Comparison of ENCODE assay signal across 11 mouse cellular contexts in the genomic region with DNA sequence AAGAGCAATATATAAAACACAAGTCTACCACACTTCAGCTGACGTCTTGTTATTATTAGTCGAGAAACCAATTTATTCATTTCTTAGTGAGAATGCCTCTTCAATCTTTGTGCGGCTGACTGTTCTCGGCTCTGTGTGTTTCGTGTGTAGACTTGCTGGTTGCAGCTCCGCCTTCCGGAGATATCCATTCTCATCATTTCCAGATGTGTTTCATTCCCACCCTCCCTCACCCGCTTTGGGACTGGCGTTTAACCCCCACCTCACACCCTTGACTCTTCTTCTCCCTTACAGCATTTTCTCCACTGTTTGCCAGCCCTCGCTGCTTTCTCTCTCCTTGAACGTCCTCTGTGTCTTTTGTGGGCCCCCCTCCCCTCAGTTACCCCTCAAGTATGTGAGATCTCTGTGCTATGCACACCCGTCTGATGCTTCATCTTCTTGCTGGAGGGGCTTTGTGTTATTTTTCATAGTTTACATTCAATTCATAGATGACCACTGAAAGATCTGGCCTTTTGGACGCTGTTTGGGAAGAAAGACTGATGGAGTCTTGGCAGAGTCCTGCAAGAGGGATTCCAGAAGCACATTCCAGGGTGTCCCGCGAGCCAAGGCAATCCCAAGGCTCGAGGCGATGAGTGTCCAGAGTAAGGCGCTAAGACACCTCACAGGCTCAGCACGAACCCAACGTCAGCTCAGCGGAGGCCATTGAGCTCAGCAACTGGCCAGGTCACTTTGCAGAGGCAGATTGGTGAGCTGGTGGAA.
DNase-seq lines count a peak whose midpoint lies in the region; ATAC-seq and TF ChIP-seq lines count a peak whose summit lies in the region.
"Had no signal": no experiment of that assay in that cellular context is flagged by ENCODE, and none has a peak within 500 bp of the region (broad histone marks: within the 10 kb centered on the region; RNA-seq: fewer than 3 reads in every experiment).

No protein-coding gene starts in this region.

- no peak for TF ChIP-seq POLR2A in lung, adult 2 months (IDR thresholded peaks at IDR 0.05; ENCODE audit: borderline replicate concordance, extremely low read depth, low read depth, low read length)

- ATAC-seq in heart, embryonic 16.5 days (replicated peaks; ENCODE audit: extremely low read depth, insufficient read depth, low FRiP score) = peak; percentile 28; the same call in 1 of the 2 replicates
- ATAC-seq in heart, embryonic 12.5 days (ENCODE audit: insufficient number of reproducible peaks, low FRiP score) = no peak
- ATAC-seq in lung, embryonic 16.5 days (ENCODE audit: low read depth) = peak; percentile 96
- ATAC-seq: forebrain, embryonic 16.5 days had no signal

- no peaks in the 10 kb centered on the region for H3K27me3 ChIP-seq in heart, embryonic 16.5 days (ENCODE audit: control insufficient read depth, insufficient read depth, low read length)
- no peaks in the 10 kb centered on the region for H3K27me3 ChIP-seq in heart, embryonic 12.5 days (replicated peaks)
- no peaks in the 10 kb centered on the region for H3K27me3 ChIP-seq in lung, embryonic 16.5 days (ENCODE audit: control insufficient read depth, insufficient read depth, low read depth, low read length)
- H3K27me3 ChIP-seq: limb, embryonic 12.5 days had no signal

- no peak overlapping the region for H3K4me2 ChIP-seq in heart, embryonic 16.5 days (ENCODE audit: low read depth, low read length)
- no peak overlapping the region for H3K4me2 ChIP-seq in heart, embryonic 12.5 days
- H3K4me2 ChIP-seq in lung, embryonic 16.5 days (ENCODE audit: low read depth, low read length) = peak overlapping the region; percentile 39
- H3K4me2 ChIP-seq: hindbrain, embryonic 14.5 days; limb, embryonic 12.5 days had no signal

- no peaks in the 10 kb centered on the region for H3K9me3 ChIP-seq in heart, embryonic 16.5 days (replicated peaks; ENCODE audit: control insufficient read depth, low read length)
- H3K9me3 ChIP-seq in heart, embryonic 12.5 days (replicated peaks) = 0 out of 2 replicates have a peak, but pooled peaks cover 3% of the 10 kb centered on the region
- no peaks in the 10 kb centered on the region for H3K9me3 ChIP-seq in lung, embryonic 16.5 days (ENCODE audit: control insufficient read depth, low read length)
- H3K9me3 ChIP-seq: limb, embryonic 12.5 days had no signal

- no peak for TF ChIP-seq CTCF in lung, adult 2 months (IDR thresholded peaks at IDR 0.05; ENCODE audit: insufficient read depth, low read length)

- no peak overlapping the region for H3K27ac ChIP-seq in heart, embryonic 16.5 days (ENCODE audit: low read length)
- no peak overlapping the region for H3K27ac ChIP-seq in heart, embryonic 12.5 days (ENCODE audit: poor library complexity, severe bottlenecking)
- peak overlapping the region; percentile 83 for H3K27ac ChIP-seq in lung, embryonic 16.5 days (ENCODE audit: low read length)
- H3K27ac ChIP-seq: hindbrain, embryonic 14.5 days; limb, embryonic 12.5 days had no signal

- H3K4me1 ChIP-seq in heart, embryonic 16.5 days (ENCODE audit: control insufficient read depth, insufficient read depth, low read length) = no peaks in the 10 kb centered on the region
- H3K4me1 ChIP-seq in heart, embryonic 12.5 days (replicated peaks) = no peaks in the 10 kb centered on the region
- peaks cover 14% of the 10 kb centered on the region for H3K4me1 ChIP-seq in lung, embryonic 16.5 days (replicated peaks; ENCODE audit: control insufficient read depth, insufficient read depth, low read length)
- H3K4me1 ChIP-seq in lung, adult 2 months (ENCODE audit: control insufficient read depth, insufficient read depth, low read length) = no peaks in the 10 kb centered on the region; the same call in 1 of the 2 replicates

- WGBS in heart, embryonic 16.5 days = 67% methylated on average over 21 of the region's 21 CpGs
- WGBS in heart, embryonic 12.5 days = 73% methylated on average over 21 of the region's 21 CpGs
- 54% methylated on average over 21 of the region's 21 CpGs for WGBS in lung, embryonic 16.5 days
- WGBS in lung, adult 2 months = 74% methylated on average over 21 of the region's 21 CpGs

- DNase-seq in lung, adult 2 months = no peak
- peak; percentile 37 for DNase-seq in fibroblast of lung, adult 2 months (ENCODE audit: low read depth)
- peak; percentile 29 for DNase-seq in skeletal muscle tissue, adult 2 months (ENCODE audit: low read depth, low spot score)
- no peak for DNase-seq in yolk sac, embryonic 10.5 days (ENCODE audit: low spot score)
- DNase-seq in testis, postnatal 10 days (ENCODE audit: low spot score) = no peak

- no peaks in the 10 kb centered on the region for H3K36me3 ChIP-seq in heart, embryonic 16.5 days (ENCODE audit: control insufficient read depth, insufficient read depth)
- no peaks in the 10 kb centered on the region for H3K36me3 ChIP-seq in heart, embryonic 12.5 days
- no peaks in the 10 kb centered on the region for H3K36me3 ChIP-seq in lung, embryonic 16.5 days (ENCODE audit: control insufficient read depth, insufficient read depth, low read length)
- H3K36me3 ChIP-seq: limb, embryonic 12.5 days had no signal

- H3K9ac ChIP-seq in heart, embryonic 16.5 days (ENCODE audit: low read length) = no peak overlapping the region
- no peak overlapping the region for H3K9ac ChIP-seq in heart, embryonic 12.5 days
- H3K9ac ChIP-seq in lung, embryonic 16.5 days (ENCODE audit: low read length) = no peak overlapping the region
- H3K9ac ChIP-seq: hindbrain, embryonic 14.5 days; limb, embryonic 12.5 days had no signal

- H3K4me3 ChIP-seq in heart, embryonic 16.5 days (ENCODE audit: low read length) = no peak overlapping the region
- no peak overlapping the region for H3K4me3 ChIP-seq in heart, embryonic 12.5 days
- H3K4me3 ChIP-seq in lung, embryonic 16.5 days (ENCODE audit: low read length) = no peak overlapping the region; the same call in 1 of the 2 replicates
- H3K4me3 ChIP-seq in lung, adult 2 months (replicated peaks; ENCODE audit: extremely low read depth, low read depth, low read length) = no peak overlapping the region
- H3K4me3 ChIP-seq: limb, embryonic 12.5 days had no signal

Comparison
In these comparisons a context has a peak if more than half of its experiments do, and no peak if none do; other contexts are left out.
1. DNase-seq: peak in fibroblast of lung, adult 2 months (single experiment) and skeletal muscle tissue, adult 2 months (single experiment); none in lung, adult 2 months (single experiment), yolk sac, embryonic 10.5 days (single experiment) and testis, postnatal 10 days (single experiment).